26 mouse cellular contexts compared by ENCODE assay signal in the genomic region with DNA sequence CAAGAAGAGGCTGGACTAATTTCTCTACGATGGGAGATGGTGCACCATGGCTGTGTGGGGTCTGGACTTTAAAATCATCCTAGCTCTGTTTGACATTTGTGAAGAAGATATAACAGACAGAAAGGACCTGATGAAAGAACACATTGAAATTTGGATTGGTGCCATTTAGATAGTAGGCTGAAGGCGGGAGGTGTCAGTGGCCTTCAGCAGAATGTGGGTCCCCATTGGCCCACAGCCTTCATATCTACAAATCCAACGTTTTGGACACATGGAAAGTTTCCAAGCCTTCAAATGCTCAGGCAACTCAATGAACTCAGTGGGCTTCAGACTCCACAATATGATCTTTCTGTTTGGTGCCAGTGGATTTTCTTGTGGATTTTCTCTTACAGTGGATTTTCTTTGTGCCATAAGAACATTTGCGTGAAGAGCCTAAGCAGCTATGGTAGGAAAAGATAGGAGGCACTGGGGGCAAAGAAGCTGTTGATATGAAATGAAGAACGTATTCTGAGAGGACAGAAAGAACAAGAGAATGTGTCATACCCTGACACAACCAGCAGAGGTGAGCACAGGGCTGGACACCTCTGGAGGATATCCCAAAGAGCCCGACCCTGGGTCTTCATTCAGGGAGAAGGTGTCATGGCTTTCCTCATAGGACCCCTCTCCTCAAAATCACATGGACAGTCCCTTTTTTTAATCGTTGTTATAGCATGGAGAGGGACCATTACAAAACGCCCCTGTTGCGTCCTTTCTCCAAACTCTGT.
DNase-seq lines count a peak whose midpoint lies in the region; ATAC-seq and TF ChIP-seq lines count a peak whose summit lies in the region.
"Had no signal": no experiment of that assay in that cellular context is flagged by ENCODE, and none has a peak within 500 bp of the region (broad histone marks: within the 10 kb centered on the region; RNA-seq: fewer than 3 reads in every experiment).

No protein-coding gene starts in this region.

- no peak overlapping the region for H3K4me2 ChIP-seq in forebrain, embryonic 13.5 days
- H3K4me2 ChIP-seq in heart, postnatal 0 days (ENCODE audit: low read depth, low read length): no peak overlapping the region
- H3K4me2 ChIP-seq in heart, embryonic 11.5 days: no peak overlapping the region
- no peak overlapping the region for H3K4me2 ChIP-seq in lung, embryonic 14.5 days
- H3K4me2 ChIP-seq: embryonic facial prominence, embryonic 13.5 days; forebrain, embryonic 12.5 days; heart, embryonic 12.5 days; hindbrain, embryonic 15.5 days; kidney, embryonic 15.5 days; limb, embryonic 12.5 days; midbrain, embryonic 15.5 days had no signal

- 88% methylated on average over 9 of the region's 9 CpGs for WGBS in forebrain, embryonic 10.5 days
- WGBS in forebrain, embryonic 13.5 days: 90% methylated on average over 9 of the region's 9 CpGs
- WGBS in heart, postnatal 0 days: 50% methylated on average over 9 of the region's 9 CpGs
- 67% methylated on average over 9 of the region's 9 CpGs for WGBS in heart, embryonic 11.5 days (ENCODE audit: insufficient replicate concordance)
- 67% methylated on average over 9 of the region's 9 CpGs for WGBS in lung, embryonic 14.5 days

- H3K36me3 ChIP-seq in forebrain, embryonic 10.5 days (replicated peaks): peaks cover 33% of the 10 kb centered on the region
- H3K36me3 ChIP-seq in forebrain, embryonic 13.5 days (ENCODE audit: poor library complexity, severe bottlenecking): peaks cover 7% of the 10 kb centered on the region
- no peaks in the 10 kb centered on the region for H3K36me3 ChIP-seq in heart, postnatal 0 days (replicated peaks; ENCODE audit: control insufficient read depth, insufficient read depth, low read length)
- no peaks in the 10 kb centered on the region for H3K36me3 ChIP-seq in heart, embryonic 11.5 days (ENCODE audit: control insufficient read depth, insufficient read depth, low read length)
- no peaks in the 10 kb centered on the region for H3K36me3 ChIP-seq in lung, embryonic 14.5 days (ENCODE audit: insufficient read depth)
- H3K36me3 ChIP-seq: embryonic facial prominence, embryonic 13.5 days; heart, embryonic 12.5 days; hindbrain, embryonic 15.5 days; kidney, embryonic 15.5 days; limb, embryonic 12.5 days; midbrain, embryonic 15.5 days had no signal

- H3K27me3 ChIP-seq in forebrain, embryonic 10.5 days (ENCODE audit: poor library complexity, severe bottlenecking): no peaks in the 10 kb centered on the region
- H3K27me3 ChIP-seq in forebrain, embryonic 13.5 days: no peaks in the 10 kb centered on the region
- H3K27me3 ChIP-seq in heart, postnatal 0 days (ENCODE audit: control insufficient read depth, insufficient read depth, low read length): no peaks in the 10 kb centered on the region
- H3K27me3 ChIP-seq in heart, embryonic 11.5 days (ENCODE audit: control insufficient read depth, insufficient read depth, low read length): no peaks in the 10 kb centered on the region
- H3K27me3 ChIP-seq in lung, embryonic 14.5 days (ENCODE audit: insufficient read depth, low read length): no peaks in the 10 kb centered on the region
- H3K27me3 ChIP-seq: embryonic facial prominence, embryonic 13.5 days; forebrain, embryonic 12.5 days; hindbrain, embryonic 15.5 days; kidney, embryonic 15.5 days; limb, embryonic 12.5 days; midbrain, embryonic 15.5 days; Patski had no signal

- H3K4me1 ChIP-seq in forebrain, embryonic 10.5 days: peaks cover 69% of the 10 kb centered on the region
- H3K4me1 ChIP-seq in forebrain, embryonic 13.5 days: peaks cover 65% of the 10 kb centered on the region
- H3K4me1 ChIP-seq in heart, postnatal 0 days (ENCODE audit: control insufficient read depth, insufficient read depth): no peaks in the 10 kb centered on the region
- peaks cover 3% of the 10 kb centered on the region; the same call in 1 of the 2 replicates for H3K4me1 ChIP-seq in heart, embryonic 11.5 days (ENCODE audit: control insufficient read depth, insufficient read depth, low read length)
- H3K4me1 ChIP-seq in lung, embryonic 14.5 days (ENCODE audit: insufficient read depth): peaks cover 10% of the 10 kb centered on the region; the same call in 1 of the 2 replicates

- no peak overlapping the region for H3K4me3 ChIP-seq in forebrain, embryonic 10.5 days
- no peak overlapping the region for H3K4me3 ChIP-seq in forebrain, embryonic 13.5 days
- no peak overlapping the region for H3K4me3 ChIP-seq in heart, postnatal 0 days (ENCODE audit: low read depth, low read length)
- no peak overlapping the region for H3K4me3 ChIP-seq in heart, embryonic 11.5 days (ENCODE audit: low read depth, low read length)
- H3K4me3 ChIP-seq in lung, embryonic 14.5 days (ENCODE audit: low read depth, low read length): no peak overlapping the region
- H3K4me3 ChIP-seq: embryonic facial prominence, embryonic 13.5 days; forebrain, embryonic 12.5 days; heart, embryonic 12.5 days; hindbrain, embryonic 15.5 days; kidney, embryonic 15.5 days; limb, embryonic 12.5 days; midbrain, embryonic 15.5 days had no signal

- DNase-seq in forebrain, embryonic 10.5 days (ENCODE audit: extremely low spot score, low spot score): no peak
- DNase-seq in heart, postnatal 0 days (ENCODE audit: low spot score): no peak
- peak; percentile 54 for DNase-seq in lung, embryonic 14.5 days
- DNase-seq in lung, postnatal 14 days: no peak
- DNase-seq in spleen, postnatal 14 days (ENCODE audit: low spot score in 2 of 2): no peak
- DNase-seq: adrenal gland, postnatal 10 days; cerebellum, adult 9-10 months; embryo, embryonic 11 days; gastrocnemius, postnatal 14 days; heart, adult 11 months; kidney, adult 18-20 months; kidney, postnatal 4 days; lung, postnatal 4 days; right cerebral cortex, postnatal 4 days; thymus, postnatal 14 days had no signal

- 0 out of 2 replicates have a peak overlapping the region, but pooled peaks have one; percentile 3 for H3K27ac ChIP-seq in forebrain, embryonic 10.5 days
- H3K27ac ChIP-seq in forebrain, embryonic 13.5 days: no peak overlapping the region
- H3K27ac ChIP-seq in heart, postnatal 0 days (ENCODE audit: low read depth): no peak overlapping the region
- H3K27ac ChIP-seq in heart, embryonic 11.5 days (ENCODE audit: low read depth, low read length): no peak overlapping the region
- H3K27ac ChIP-seq in lung, embryonic 14.5 days (ENCODE audit: low read depth): no peak overlapping the region
- H3K27ac ChIP-seq: embryonic facial prominence, embryonic 13.5 days; forebrain, embryonic 12.5 days; hindbrain, embryonic 15.5 days; kidney, embryonic 15.5 days; limb, embryonic 12.5 days; midbrain, embryonic 15.5 days had no signal

- no peaks in the 10 kb centered on the region for H3K9me3 ChIP-seq in forebrain, embryonic 10.5 days
- H3K9me3 ChIP-seq in forebrain, embryonic 13.5 days (replicated peaks): no peaks in the 10 kb centered on the region
- H3K9me3 ChIP-seq in heart, postnatal 0 days (replicated peaks; ENCODE audit: control insufficient read depth, low read length): no peaks in the 10 kb centered on the region
- no peaks in the 10 kb centered on the region for H3K9me3 ChIP-seq in heart, embryonic 11.5 days (replicated peaks; ENCODE audit: control insufficient read depth, low read length)
- no peaks in the 10 kb centered on the region for H3K9me3 ChIP-seq in lung, embryonic 14.5 days (ENCODE audit: low read depth, low read length)
- H3K9me3 ChIP-seq: embryonic facial prominence, embryonic 13.5 days; forebrain, embryonic 12.5 days; heart, embryonic 12.5 days; hindbrain, embryonic 15.5 days; kidney, embryonic 15.5 days; limb, embryonic 12.5 days; midbrain, embryonic 15.5 days had no signal

- no peak overlapping the region for H3K9ac ChIP-seq in forebrain, embryonic 13.5 days
- no peak overlapping the region for H3K9ac ChIP-seq in heart, postnatal 0 days (replicated peaks; ENCODE audit: low read depth, low read length)
- no peak overlapping the region for H3K9ac ChIP-seq in heart, embryonic 11.5 days (ENCODE audit: low read depth, low read length)
- no peak overlapping the region for H3K9ac ChIP-seq in lung, embryonic 14.5 days
- H3K9ac ChIP-seq: embryonic facial prominence, embryonic 13.5 days; forebrain, embryonic 12.5 days; heart, embryonic 12.5 days; hindbrain, embryonic 15.5 days; kidney, embryonic 15.5 days; limb, embryonic 12.5 days; midbrain, embryonic 15.5 days had no signal

- no peak for TF ChIP-seq EP300 in heart, postnatal 0 days (IDR thresholded peaks at IDR 0.05; ENCODE audit: low read depth)

- no peak; the same call in 1 of the 2 replicates for TF ChIP-seq CTCF in heart, postnatal 0 days (IDR thresholded peaks at IDR 0.05; ENCODE audit: low read depth)
- no peak for TF ChIP-seq CTCF in lung, embryonic 14.5 days (IDR thresholded peaks at IDR 0.05; ENCODE audit: low read depth)

- no peak for ATAC-seq in forebrain, embryonic 13.5 days
- ATAC-seq in heart, postnatal 0 days (ENCODE audit: insufficient read depth, low read depth): peak; percentile 27; the same call in 1 of the 2 replicates
- no peak for ATAC-seq in heart, embryonic 11.5 days (replicated peaks; ENCODE audit: insufficient number of reproducible peaks, low FRiP score, low TSS enrichment)
- ATAC-seq in lung, embryonic 14.5 days (ENCODE audit: insufficient read depth): no peak
- peak; percentile 36; the same call in 1 of the 2 replicates for ATAC-seq in megakaryocyte progenitor cell, adult 5-6 weeks (replicated peaks; ENCODE audit: poor library complexity)
- ATAC-seq: midbrain, embryonic 15.5 days; Patski had no signal

Comparison
In these comparisons a context has a peak if more than half of its experiments do, and no peak if none do; other contexts are left out.
1. ATAC-seq: peak in heart, postnatal 0 days (single experiment) and megakaryocyte progenitor cell, adult 5-6 weeks (single experiment); none in forebrain, embryonic 13.5 days (single experiment), heart, embryonic 11.5 days (single experiment) and lung, embryonic 14.5 days (single experiment).